Mouse (Mus musculus) forebrain, embryonic 12.5 days (tissue): ENCODE data around the gene Fchsd2. TPM values are rescaled to one million over a fixed set of nuclear protein-coding genes. Genes with fewer than 3 reads are reported as not detected.

Experiments
- ATAC-seq: fragments of 200-750 bp; cut with Nextera tagmentation; 2 replicates; pipeline ENCODE4 v1.8.0; 2017; ENCODE audit warnings: moderate TSS enrichment; ENCODE audit not compliant: low FRiP score
- H3K27ac ChIP-seq: fragments of 300-500 bp; sonication (generic); 2 replicates; pipeline ENCODE4 v1.5.1; 2016; ENCODE audit warnings: mild to moderate bottlenecking
- H3K27me3 ChIP-seq: fragments of 300-500 bp; sonication (generic); 2 replicates; pipeline ENCODE4 v1.6.1; 2016; ENCODE audit warnings: mild to moderate bottlenecking
- H3K36me3 ChIP-seq: fragments of 300-500 bp; sonication (generic); replicated peaks from 2 replicates; pipeline ENCODE4 v1.6.1; 2016; ENCODE audit warnings: mild to moderate bottlenecking
- H3K4me1 ChIP-seq: fragments of 300-500 bp; sonication (generic); 2 replicates; pipeline ENCODE4 v1.6.1; 2016
- H3K4me2 ChIP-seq: fragments of 300-500 bp; sonication (generic); 2 replicates; pipeline ENCODE4 v1.6.1; 2016; ENCODE audit warnings: mild to moderate bottlenecking, moderate library complexity
- H3K4me3 ChIP-seq: fragments of 300-500 bp; sonication (generic); replicated peaks from 2 replicates; pipeline ENCODE4 v1.5.1; 2016; ENCODE audit warnings: mild to moderate bottlenecking
- H3K9ac ChIP-seq: fragments of 300-500 bp; sonication (generic); 2 replicates; pipeline ENCODE4 v1.6.1; 2016; ENCODE audit warnings: mild to moderate bottlenecking
- H3K9me3 ChIP-seq: fragments of 300-500 bp; sonication (generic); 2 replicates; pipeline ENCODE4 v1.6.1; 2016
- WGBS: fragments of 180-500 bp; shearing (Covaris S2); methylation state at CpG from one replicate; pipeline ENCODE4 v1.1.7; 2016; 5-methylcytosine and 5-hydroxymethylcytosine counted together
- polyA plus RNA-seq: library from polyadenylated mRNA; unstranded; fragments of >200 nt; fragmentation: Nextera tagmentation; extraction: Ambion mirVana; gene quantifications from 2 replicates; pipeline ENCODE4 v1.2.1, GENCODE M21; 2016

The Fchsd2 gene
- polyA plus RNA-seq, 1 experiment from 2014 or later, result 37.5 TPM

- no peaks in the 10 kb centered on the region for H3K9me3 ChIP-seq
- H3K27me3 ChIP-seq, result peaks cover 45% of the 10 kb centered on the region
- no peak overlapping the region for H3K9ac ChIP-seq
- H3K4me1 ChIP-seq, result peaks cover 22% of the 10 kb centered on the region
- no peaks in the 10 kb centered on the region for H3K36me3 ChIP-seq
- H3K27ac ChIP-seq, result no peak overlapping the region
- ATAC-seq, result no peak
- 86% methylated on average over 3 of the region's 3 CpGs for WGBS
- no peak overlapping the region for H3K4me3 ChIP-seq
- no peak overlapping the region for H3K4me2 ChIP-seq
These were observed 205.7 kb downstream of the Fchsd2 start for GRCm38 (mm10) chr7:101298375-101298774.

DNA sequence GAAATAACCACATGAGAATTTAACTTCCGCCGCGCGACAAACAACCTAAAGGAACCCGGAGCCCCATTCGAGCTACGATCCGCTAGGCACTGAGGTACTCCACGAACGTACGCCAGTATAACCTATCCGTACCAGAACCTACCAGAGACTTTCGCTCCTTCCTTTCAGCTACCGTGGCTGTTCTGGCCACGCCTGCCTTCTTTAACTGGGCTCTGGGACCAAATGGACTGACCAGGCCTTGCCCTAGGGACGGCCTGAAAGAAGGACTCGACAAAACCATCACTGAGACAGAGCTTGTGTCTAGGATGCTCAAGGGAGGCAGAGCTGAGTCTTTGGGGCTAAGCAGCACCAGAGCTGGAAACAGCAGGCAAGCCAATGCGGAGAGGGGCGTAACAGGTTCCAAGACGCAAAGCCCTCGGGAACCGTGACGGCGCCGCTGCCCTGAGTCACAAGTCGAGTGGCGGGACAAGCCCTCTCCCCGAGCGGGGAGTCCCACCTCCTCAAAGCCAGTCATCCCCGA is 208.8 kb downstream of the Fchsd2 start:
- H3K4me2 ChIP-seq, result peak overlapping the region; percentile 88
- no peaks in the 10 kb centered on the region for H3K9me3 ChIP-seq
- H3K27ac ChIP-seq, result peak overlapping the region; percentile 61; the same call in 1 of the 2 replicates
- peaks cover 38% of the 10 kb centered on the region for H3K27me3 ChIP-seq
- peak overlapping the region; percentile 72 for H3K9ac ChIP-seq
- WGBS, result under 1% methylated on average over 30 of the region's 30 CpGs
- peaks cover 18% of the 10 kb centered on the region for H3K4me1 ChIP-seq
- peak overlapping the region; percentile 72 for H3K4me3 ChIP-seq
- no peaks in the 10 kb centered on the region for H3K36me3 ChIP-seq
- ATAC-seq, result no peak

- Histone ChIP-seq H3K9ac (peak within 1 kb of the TSS; percentile 72), H3K27ac (peak within 1 kb of the TSS; percentile 61), H3K4me3 (peak within 1 kb of the TSS; percentile 72), H3K36me3 (no peaks in the 10 kb centered on the region), H3K4me2 (peak within 1 kb of the TSS; percentile 88), H3K27me3 (peaks cover 38% of the 10 kb centered on the region), H3K4me1 (peaks cover 13% of the 10 kb centered on the region), H3K9me3 (no peaks in the 10 kb centered on the region)
- ATAC-seq, result peak; percentile 97
- under 1% methylated on average over 39 of the region's 39 CpGs for WGBS
These were observed 209.3 kb downstream of the Fchsd2 start, which contains the start of gene Atg16l2 for GRCm38 (mm10) chr7:101301881-101302456. Atg16l2 (minus strand) TSS chr7:101302251.

- ATAC-seq, result no peak
These were observed 210.0 kb downstream of the Fchsd2 start for GRCm38 (mm10) chr7:101302691-101303090.

GRCm38 (mm10) chr7:101306841-101307240 is 214.2 kb downstream of the Fchsd2 start:
- no peak for ATAC-seq
- Histone ChIP-seq H3K27ac (no peak overlapping the region), H3K4me1 (peaks cover 6% of the 10 kb centered on the region), H3K9me3 (no peaks in the 10 kb centered on the region), H3K36me3 (no peaks in the 10 kb centered on the region), H3K9ac (no peak overlapping the region), H3K27me3 (no peaks in the 10 kb centered on the region), H3K4me2 (no peak overlapping the region), H3K4me3 (no peak overlapping the region)
- WGBS, result 57% methylated on average over 2 of the region's 2 CpGs

More at GRCm38 (mm10) chr7:101302691-101303090, 210.0 kb downstream of the Fchsd2 start:
- no peaks in the 10 kb centered on the region for H3K9me3 ChIP-seq
- WGBS, result 31% methylated on average over 7 of the region's 7 CpGs
- H3K9ac ChIP-seq, result peak overlapping the region; percentile 72; the same call in 1 of the 2 replicates
- peak overlapping the region; percentile 88 for H3K4me2 ChIP-seq
- H3K4me3 ChIP-seq, result peak overlapping the region; percentile 72
- peak overlapping the region; percentile 61; the same call in 1 of the 2 replicates for H3K27ac ChIP-seq
- H3K36me3 ChIP-seq, result no peaks in the 10 kb centered on the region
- H3K27me3 ChIP-seq, result peaks cover 31% of the 10 kb centered on the region
- peaks cover 11% of the 10 kb centered on the region for H3K4me1 ChIP-seq

DNA sequence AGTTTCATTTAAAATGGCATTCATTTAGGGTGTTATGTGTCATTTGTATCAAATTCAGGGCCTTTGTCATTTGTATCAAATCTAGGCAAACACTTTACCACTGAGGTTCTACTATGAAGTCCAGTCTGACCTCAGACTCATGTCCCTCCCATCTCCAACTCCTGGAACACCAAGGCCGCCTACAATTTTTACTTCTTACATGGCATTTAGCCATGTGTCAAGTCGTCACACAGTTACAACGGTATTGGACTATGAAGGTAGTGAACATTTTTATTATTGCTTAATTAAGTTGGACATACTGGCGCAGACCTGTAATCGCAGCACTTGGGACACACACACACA is 217.3 kb downstream of the Fchsd2 start:
- H3K27me3 ChIP-seq, result no peaks in the 10 kb centered on the region
- H3K4me2 ChIP-seq, result peak overlapping the region; percentile 59
- no peaks in the 10 kb centered on the region for H3K4me1 ChIP-seq
- ATAC-seq, result peak; percentile 49; the same call in 1 of the 2 replicates
- peak overlapping the region; percentile 59 for H3K4me3 ChIP-seq
- peak overlapping the region; percentile 64; the same call in 1 of the 2 replicates for H3K9ac ChIP-seq
- H3K27ac ChIP-seq, result no peak overlapping the region
- 48% methylated on average over 5 of the region's 5 CpGs for WGBS
- H3K9me3 ChIP-seq, result no peaks in the 10 kb centered on the region
- no peaks in the 10 kb centered on the region for H3K36me3 ChIP-seq

GRCm38 (mm10) chr7:101310327-101311028 is 217.8 kb downstream of the Fchsd2 start:
- no peaks in the 10 kb centered on the region for H3K27me3 ChIP-seq
- peak overlapping the region; percentile 64 for H3K9ac ChIP-seq
- peak overlapping the region; percentile 59 for H3K4me2 ChIP-seq
- peak overlapping the region; percentile 80 for H3K27ac ChIP-seq
- WGBS, result under 1% methylated on average over 43 of the region's 43 CpGs
- no peaks in the 10 kb centered on the region for H3K4me1 ChIP-seq
- ATAC-seq, result peak; percentile 96
- H3K9me3 ChIP-seq, result no peaks in the 10 kb centered on the region
- H3K36me3 ChIP-seq, result no peaks in the 10 kb centered on the region
- H3K4me3 ChIP-seq, result peak overlapping the region; percentile 59

GRCm38 (mm10) chr7:101311061-101311460 is 218.4 kb downstream of the Fchsd2 start:
- ATAC-seq, result no peak
- WGBS, result 51% methylated on average over 2 of the region's 2 CpGs
- no peaks in the 10 kb centered on the region for H3K9me3 ChIP-seq
- no peaks in the 10 kb centered on the region for H3K4me1 ChIP-seq
- peak overlapping the region; percentile 59 for H3K4me2 ChIP-seq
- H3K36me3 ChIP-seq, result no peaks in the 10 kb centered on the region
- 0 out of 2 replicates have a peak overlapping the region, but pooled peaks have one; percentile 9 for H3K9ac ChIP-seq
- peak overlapping the region; percentile 59; the same call in 1 of the 2 replicates for H3K4me3 ChIP-seq
- H3K27me3 ChIP-seq, result no peaks in the 10 kb centered on the region
- 0 out of 2 replicates have a peak overlapping the region, but pooled peaks have one; percentile 37 for H3K27ac ChIP-seq

- Histone ChIP-seq H3K9me3 (no peaks in the 10 kb centered on the region), H3K27me3 (no peaks in the 10 kb centered on the region), H3K4me3 (no peak overlapping the region), H3K4me2 (no peak overlapping the region), H3K27ac (no peak overlapping the region), H3K9ac (no peak overlapping the region), H3K4me1 (no peaks in the 10 kb centered on the region), H3K36me3 (no peaks in the 10 kb centered on the region)
- ATAC-seq, result no peak
- WGBS, result 84% methylated on average over 3 of the region's 3 CpGs
These were observed 220.4 kb downstream of the Fchsd2 start for GRCm38 (mm10) chr7:101313033-101313432.

DNA sequence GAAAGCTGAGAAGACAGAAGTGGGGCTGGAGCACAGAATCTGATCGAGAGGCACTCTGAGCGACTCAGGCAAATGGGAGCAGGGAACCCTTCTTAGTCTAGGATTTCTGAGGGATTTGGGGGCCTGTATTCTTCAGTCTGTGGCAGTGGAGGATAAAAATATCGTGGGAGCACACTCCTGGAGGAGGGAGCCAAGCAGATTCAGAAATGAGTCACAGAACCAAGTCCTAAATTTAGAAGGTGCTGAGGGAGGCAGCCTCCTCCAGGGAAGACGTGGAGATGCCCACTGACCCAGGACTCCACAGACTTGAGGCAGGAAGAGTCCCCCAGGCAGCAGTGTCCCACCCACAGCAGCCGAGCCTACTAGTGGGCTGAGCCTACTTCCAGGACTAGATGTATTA is 221.7 kb downstream of the Fchsd2 start:
- Histone ChIP-seq H3K4me1 (no peaks in the 10 kb centered on the region), H3K9ac (no peak overlapping the region), H3K9me3 (no peaks in the 10 kb centered on the region), H3K4me3 (no peak overlapping the region), H3K4me2 (no peak overlapping the region), H3K27me3 (peaks cover 11% of the 10 kb centered on the region; the same call in 1 of the 2 replicates), H3K36me3 (no peaks in the 10 kb centered on the region), H3K27ac (no peak overlapping the region)
- no peak for ATAC-seq
- 71% methylated on average over 5 of the region's 5 CpGs for WGBS

GRCm38 (mm10) chr7:101315699-101316098 is 223.0 kb downstream of the Fchsd2 start:
- Histone ChIP-seq H3K36me3 (no peaks in the 10 kb centered on the region), H3K9me3 (no peaks in the 10 kb centered on the region), H3K9ac (no peak overlapping the region), H3K4me3 (no peak overlapping the region), H3K27me3 (peaks cover 23% of the 10 kb centered on the region), H3K27ac (no peak overlapping the region), H3K4me2 (no peak overlapping the region), H3K4me1 (peaks cover 6% of the 10 kb centered on the region; the same call in 1 of the 2 replicates)
- no peak for ATAC-seq

GRCm38 (mm10) chr7:101316591-101317001 is 223.9 kb downstream of the Fchsd2 start:
- Histone ChIP-seq H3K4me2 (no peak overlapping the region), H3K9me3 (no peaks in the 10 kb centered on the region), H3K4me1 (peaks cover 10% of the 10 kb centered on the region), H3K9ac (no peak overlapping the region), H3K27me3 (peaks cover 27% of the 10 kb centered on the region), H3K36me3 (no peaks in the 10 kb centered on the region), H3K27ac (no peak overlapping the region), H3K4me3 (no peak overlapping the region)
- no peak for ATAC-seq
- 77% methylated on average over 6 of the region's 6 CpGs for WGBS
